Mouse (Mus musculus) spleen, adult 10 weeks (tissue): ENCODE results near the gene Mapk12. TPM values are rescaled to one million over a fixed set of nuclear protein-coding genes. Genes with fewer than 3 reads are reported as not detected.

Experiments
- polyA plus RNA-seq: library from polyadenylated mRNA; stranded (reverse); fragments of 350-450 nt; fragmentation: Illumina TruSeq; extraction: RNeasy Lipid Tissue Mini Kit (QIAGEN cat#74804); gene quantifications from one replicate; pipeline ENCODE4 v1.2.3, GENCODE M21; 2015; ENCODE audit warnings: low replicate concordance; ENCODE audit not compliant: insufficient read depth

The Mapk12 gene
- 12.4 TPM for polyA plus RNA-seq

GRCm38 (mm10) chr15:89140659-89141252 lies at the start of gene Mapk12:
Mapk12 (minus strand) TSS chr15:89140703.

GRCm38 (mm10) chr15:89180571-89181229 lies 40.2 kb upstream of the Mapk12 start, which contains the start of gene Plxnb2:
Plxnb2 (minus strand) TSS chr15:89180788.

GRCm38 (mm10) chr15:89149271-89150040 lies 9.0 kb upstream of the Mapk12 start, which contains the start of gene Mapk11:
Mapk11 (minus strand) TSS chr15:89149628.

GRCm38 (mm10) chr15:89128382-89129350 lies 11.8 kb downstream of the Mapk12 start, which contains the start of gene Hdac10:
Hdac10 (minus strand) TSS chr15:89128700.

GRCm38 (mm10) chr15:89122649-89123366 lies 17.7 kb downstream of the Mapk12 start, which contains the start of gene Tubgcp6:
Tubgcp6 (minus strand) TSS chr15:89123112.

GRCm38 (mm10) chr15:89088607-89089247 lies 51.8 kb downstream of the Mapk12 start, which contains the start of gene Selenoo:
Selenoo (plus strand) TSS chr15:89089084.

Other genes with a start within 250 kb of the Mapk12 start
- not detected for gene Ttll8, start 186.3 kb downstream of the Mapk12 start, polyA plus RNA-seq
- 2.5 TPM for gene Mlc1, start 161.7 kb downstream of the Mapk12 start, polyA plus RNA-seq
- gene Mov10l1, start 157.8 kb downstream of the Mapk12 start, polyA plus RNA-seq, result not detected
- gene Panx2, start 81.0 kb downstream of the Mapk12 start, polyA plus RNA-seq, result not detected
- gene Trabd, start 65.6 kb downstream of the Mapk12 start, polyA plus RNA-seq, result 19.4 TPM
- 22.7 TPM for gene Selenoo, start 51.6 kb downstream of the Mapk12 start, polyA plus RNA-seq
- 18.4 TPM for gene Tubgcp6, start 17.6 kb downstream of the Mapk12 start, polyA plus RNA-seq
- gene Hdac10, start 12.0 kb downstream of the Mapk12 start, polyA plus RNA-seq, result 28.4 TPM
- gene Mapk11, start 8.9 kb upstream of the Mapk12 start, polyA plus RNA-seq, result 35.3 TPM
- gene Plxnb2, start 40.1 kb upstream of the Mapk12 start, polyA plus RNA-seq, result 25.2 TPM
- gene Dennd6b, start 55.8 kb upstream of the Mapk12 start, polyA plus RNA-seq, result 10.5 TPM
- gene Ppp6r2, start 70.8 kb upstream of the Mapk12 start, polyA plus RNA-seq, result 33.9 TPM
- gene Sbf1, start 174.6 kb upstream of the Mapk12 start, polyA plus RNA-seq, result 77.3 TPM
- 0.61 TPM for gene Adm2, start 182.0 kb upstream of the Mapk12 start, polyA plus RNA-seq
- gene Miox, start 193.7 kb upstream of the Mapk12 start, polyA plus RNA-seq, result not detected
- gene Lmf2, start 215.0 kb upstream of the Mapk12 start, polyA plus RNA-seq, result 12.4 TPM
- 70.9 TPM for gene Ncaph2, start 215.0 kb upstream of the Mapk12 start, polyA plus RNA-seq
- 4.4 TPM for gene Sco2, start 233.1 kb upstream of the Mapk12 start, polyA plus RNA-seq
- gene Tymp, start 236.3 kb upstream of the Mapk12 start, polyA plus RNA-seq, result not detected
- not detected for gene Odf3b, start 238.6 kb upstream of the Mapk12 start, polyA plus RNA-seq
- gene Klhdc7b, start 244.2 kb upstream of the Mapk12 start, polyA plus RNA-seq, result not detected